9 mouse cellular contexts compared by ENCODE assay signal in the genomic region with DNA sequence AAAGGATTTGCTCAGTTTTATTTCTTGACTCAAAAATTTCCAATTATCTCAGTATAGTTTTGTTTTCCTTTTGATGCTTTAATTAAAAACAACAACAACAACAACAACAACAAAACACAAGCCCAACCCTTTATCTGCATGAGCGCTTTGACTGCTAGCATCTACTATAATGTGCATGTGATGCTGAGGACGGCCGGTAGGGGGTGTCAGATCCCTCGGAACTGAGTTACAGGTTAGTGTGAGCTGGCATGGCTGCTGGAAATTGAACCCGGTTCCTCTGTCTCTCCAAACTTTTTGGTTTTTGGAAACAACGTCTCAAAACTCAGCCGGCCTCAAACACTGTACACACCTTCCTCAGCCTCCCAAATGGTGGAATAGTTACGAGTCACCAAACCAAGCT. TPM values are rescaled to one million over a fixed set of nuclear protein-coding genes. Genes with fewer than 3 reads are reported as not detected.
DNase-seq lines count a peak whose midpoint lies in the region; ATAC-seq and TF ChIP-seq lines count a peak whose summit lies in the region.
"Had no signal": no experiment of that assay in that cellular context is flagged by ENCODE, and none has a peak within 500 bp of the region (broad histone marks: within the 10 kb centered on the region; RNA-seq: fewer than 3 reads in every experiment).

No protein-coding gene starts in this region.

- H3K36me3 ChIP-seq in hindbrain, postnatal 0 days (ENCODE audit: insufficient read depth, low read length) = no peaks in the 10 kb centered on the region
- no peaks in the 10 kb centered on the region for H3K36me3 ChIP-seq in hindbrain, embryonic 12.5 days
- no peaks in the 10 kb centered on the region for H3K36me3 ChIP-seq in G1E (replicated peaks)
- H3K36me3 ChIP-seq: neural tube, embryonic 12.5 days had no signal

- no peak overlapping the region for H3K4me2 ChIP-seq in hindbrain, postnatal 0 days (ENCODE audit: low read depth, low read length)
- no peak overlapping the region for H3K4me2 ChIP-seq in hindbrain, embryonic 12.5 days (replicated peaks)
- H3K4me2 ChIP-seq: neural tube, embryonic 12.5 days had no signal

- no peak for ATAC-seq in hindbrain, postnatal 0 days
- ATAC-seq in hindbrain, embryonic 12.5 days (ENCODE audit: low FRiP score) = no peak
- peak; percentile 54; the same call in 1 of the 2 replicates for ATAC-seq in G1E (ENCODE audit: extremely low read depth, insufficient number of reproducible peaks, low FRiP score, poor library complexity, severe bottlenecking)

- WGBS in hindbrain, postnatal 0 days = 72% methylated on average over 8 of the region's 8 CpGs
- WGBS in hindbrain, embryonic 12.5 days = 74% methylated on average over 8 of the region's 8 CpGs

- no peak for DNase-seq in hindbrain, postnatal 0 days (ENCODE audit: low spot score)
- DNase-seq in 416B (ENCODE audit: low read depth) (peak; percentile 44), G1E (ENCODE audit: low spot score) (no peak)
- DNase-seq in kidney, postnatal 36 days = peak; percentile 24 to 57
- peak; percentile 33 for DNase-seq in testis, postnatal 14 days (ENCODE audit: low spot score)
- DNase-seq in layer of hippocampus, postnatal 36 days = no peak
- no peak for DNase-seq in layer of hippocampus, adult 9-10 months (ENCODE audit: low spot score)

- H3K9ac ChIP-seq in hindbrain, postnatal 0 days (replicated peaks; ENCODE audit: low read length) = no peak overlapping the region
- no peak overlapping the region for H3K9ac ChIP-seq in hindbrain, embryonic 12.5 days
- H3K9ac ChIP-seq: neural tube, embryonic 12.5 days had no signal

- H3K27ac ChIP-seq in hindbrain, postnatal 0 days = no peak overlapping the region
- no peak overlapping the region for H3K27ac ChIP-seq in hindbrain, embryonic 12.5 days
- H3K27ac ChIP-seq: neural tube, embryonic 12.5 days had no signal

- peak; percentile 19; the same call in 1 of the 2 replicates for TF ChIP-seq CTCF in hindbrain, postnatal 0 days (IDR thresholded peaks at IDR 0.05; ENCODE audit: low read depth)
- no peak for TF ChIP-seq CTCF in G1E (IDR thresholded peaks at IDR 0.05; ENCODE audit: low read depth, low read length)

- H3K27me3 ChIP-seq in hindbrain, postnatal 0 days (ENCODE audit: insufficient read depth, low read length) = no peaks in the 10 kb centered on the region
- no peaks in the 10 kb centered on the region for H3K27me3 ChIP-seq in hindbrain, embryonic 12.5 days
- H3K27me3 ChIP-seq in G1E (ENCODE audit: insufficient read depth, low read length) = no peaks in the 10 kb centered on the region
- H3K27me3 ChIP-seq: neural tube, embryonic 12.5 days had no signal

- no peak overlapping the region for H3K4me3 ChIP-seq in hindbrain, postnatal 0 days (ENCODE audit: low read length)
- H3K4me3 ChIP-seq in hindbrain, embryonic 12.5 days = no peak overlapping the region
- H3K4me3 ChIP-seq in G1E (ENCODE audit: low read depth, low read length) = no peak overlapping the region
- H3K4me3 ChIP-seq: neural tube, embryonic 12.5 days had no signal

- no peaks in the 10 kb centered on the region for H3K9me3 ChIP-seq in hindbrain, postnatal 0 days (ENCODE audit: low read length)
- H3K9me3 ChIP-seq in hindbrain, embryonic 12.5 days (replicated peaks) = no peaks in the 10 kb centered on the region
- no peaks in the 10 kb centered on the region for H3K9me3 ChIP-seq in G1E (replicated peaks)
- H3K9me3 ChIP-seq: neural tube, embryonic 12.5 days had no signal

- no peaks in the 10 kb centered on the region for H3K4me1 ChIP-seq in hindbrain, postnatal 0 days (ENCODE audit: insufficient read depth, low read length)
- no peaks in the 10 kb centered on the region for H3K4me1 ChIP-seq in hindbrain, embryonic 12.5 days
- no peaks in the 10 kb centered on the region for H3K4me1 ChIP-seq in G1E (ENCODE audit: insufficient read depth, low read depth, low read length)
- H3K4me1 ChIP-seq: neural tube, embryonic 12.5 days had no signal

RNA-seq across cellular contexts. Expression of a gene that starts 27.8 kb away (rescaled TPM):
- total RNA-seq in hindbrain, postnatal 0 days (2014; rRNA removed) = 15.7 and 17.8 TPM in 2 replicates
- polyA plus RNA-seq in hindbrain, postnatal 0 days (2015; fragmentation: Nextera tagmentation; extraction: Ambion mirVana) = 3.9 and 4.2 TPM in 2 replicates
- 10.0 and 11.8 TPM in 2 replicates for polyA plus RNA-seq in hindbrain, embryonic 12.5 days (2016; fragmentation: Nextera tagmentation; extraction: Ambion mirVana)
- total RNA-seq in G1E (2014; fragmentation: Nextera tagmentation) (not detected in 2 replicates), G1E (2017) (0.06 and 0.22 TPM in 2 replicates)
- not detected in 2 replicates for polyA plus RNA-seq in G1E (2012)
- total RNA-seq in layer of hippocampus, postnatal 36 days (2021) = 10 to 100 TPM; 77.6 to 79.5 TPM

RNA-seq across cellular contexts. Expression of a gene that starts 42.1 kb away (rescaled TPM):
- 34.8 and 39.7 TPM in 2 replicates for total RNA-seq in hindbrain, postnatal 0 days (2014; rRNA removed)
- 22.1 and 34.0 TPM in 2 replicates for polyA plus RNA-seq in hindbrain, postnatal 0 days (2015; fragmentation: Nextera tagmentation; extraction: Ambion mirVana)
- 36.8 and 36.9 TPM in 2 replicates for polyA plus RNA-seq in hindbrain, embryonic 12.5 days (2016; fragmentation: Nextera tagmentation; extraction: Ambion mirVana)
- 64.9 and 70.3 TPM in 2 replicates for total RNA-seq in G1E (2014; fragmentation: Nextera tagmentation)
- 27.9 and 28.8 TPM in 2 replicates for total RNA-seq in G1E (2017)
- 96.0 and 98.5 TPM in 2 replicates for polyA plus RNA-seq in G1E (2012)
- 10 to 100 TPM; 58.6 to 65.4 TPM for total RNA-seq in layer of hippocampus, postnatal 36 days (2021)

Comparison
In these comparisons a context has a peak if more than half of its experiments do, and no peak if none do; other contexts are left out.
1. DNase-seq: peak in 416B (single experiment), kidney, postnatal 36 days (2 of 2) and testis, postnatal 14 days (single experiment); none in hindbrain, postnatal 0 days (single experiment), G1E (single experiment), layer of hippocampus, postnatal 36 days (0 of 2) and layer of hippocampus, adult 9-10 months (single experiment).
2. RNA of a gene that starts 27.8 kb away (total RNA-seq): 77.6 to 79.5 TPM in layer of hippocampus, postnatal 36 days and 15.7 to 17.8 TPM in hindbrain, postnatal 0 days; 0.06 to 0.22 TPM in G1E; every median in the first group is over 10 times any median in the second.